8 mouse cellular contexts compared by ENCODE assay signal in the genomic region with DNA sequence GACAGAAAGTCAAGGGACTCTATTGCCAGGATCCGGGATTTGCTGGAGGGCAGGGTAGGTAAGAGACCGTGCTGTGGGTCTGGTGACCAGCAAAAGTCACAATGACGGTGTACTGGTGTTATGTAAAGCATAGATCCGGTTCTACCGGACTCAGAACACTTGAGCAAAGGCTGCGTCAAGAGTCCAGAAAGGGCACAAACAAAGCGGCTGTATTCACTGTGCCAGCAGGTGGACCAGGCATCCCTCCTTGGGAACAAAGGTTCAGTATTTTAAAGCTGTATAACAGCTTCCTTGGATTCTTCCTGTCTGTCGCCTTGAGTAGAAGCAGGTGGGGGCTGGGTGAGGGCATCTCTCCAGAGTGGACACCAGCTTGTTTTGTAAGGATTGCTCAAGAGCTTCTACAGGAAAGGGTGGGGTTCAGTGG. TPM values are rescaled to one million over a fixed set of nuclear protein-coding genes. Genes with fewer than 3 reads are reported as not detected.
DNase-seq lines count a peak whose midpoint lies in the region; ATAC-seq lines count a peak whose summit lies in the region.

No protein-coding gene starts in this region.

- no peaks in the 10 kb centered on the region for H3K9me3 ChIP-seq in embryonic facial prominence, embryonic 10.5 days
- H3K9me3 ChIP-seq in intestine, embryonic 16.5 days (ENCODE audit: control insufficient read depth, low read length) = no peaks in the 10 kb centered on the region

- peak overlapping the region; percentile 6; the same call in 1 of the 2 replicates for H3K4me3 ChIP-seq in embryonic facial prominence, embryonic 10.5 days
- no peak overlapping the region for H3K4me3 ChIP-seq in intestine, embryonic 16.5 days (ENCODE audit: low read length)

- H3K27ac ChIP-seq in embryonic facial prominence, embryonic 10.5 days (replicated peaks) = peak overlapping the region; percentile 79
- peak overlapping the region; percentile 68 for H3K27ac ChIP-seq in intestine, embryonic 16.5 days (ENCODE audit: low read length)

- peak overlapping the region; percentile 11; the same call in 1 of the 2 replicates for H3K9ac ChIP-seq in intestine, embryonic 16.5 days (ENCODE audit: low read depth, low read length)

- 60% methylated on average over 8 of the region's 8 CpGs for WGBS in embryonic facial prominence, embryonic 10.5 days
- 63% methylated on average over 8 of the region's 8 CpGs for WGBS in intestine, embryonic 16.5 days

- H3K36me3 ChIP-seq in embryonic facial prominence, embryonic 10.5 days (replicated peaks) = no peaks in the 10 kb centered on the region
- H3K36me3 ChIP-seq in intestine, embryonic 16.5 days (ENCODE audit: control insufficient read depth, insufficient read depth, low read length) = no peaks in the 10 kb centered on the region

- DNase-seq in NIH3T3 (ENCODE audit: low read depth) = peak; percentile 47
- DNase-seq in embryonic facial prominence, embryonic 10.5 days (ENCODE audit: low spot score) = peak; percentile 43
- DNase-seq in lung, adult 18-20 months = peak; percentile 81 to 87
- DNase-seq in retina, embryonic 14.5 days (ENCODE audit: low spot score) = no peak
- DNase-seq in adipocyte (ENCODE audit: low spot score) = no peak
- DNase-seq in cerebellum, adult 18-20 months = no peak
- DNase-seq in gastrocnemius, postnatal 10 days = no peak

- no peaks in the 10 kb centered on the region for H3K27me3 ChIP-seq in embryonic facial prominence, embryonic 10.5 days (replicated peaks; ENCODE audit: low read depth, poor library complexity, severe bottlenecking)
- H3K27me3 ChIP-seq in intestine, embryonic 16.5 days (replicated peaks; ENCODE audit: control insufficient read depth, insufficient read depth, low read length) = no peaks in the 10 kb centered on the region

- peaks cover 38% of the 10 kb centered on the region for H3K4me1 ChIP-seq in embryonic facial prominence, embryonic 10.5 days
- H3K4me1 ChIP-seq in intestine, embryonic 16.5 days (ENCODE audit: control insufficient read depth, insufficient read depth, low read length) = peaks cover 13% of the 10 kb centered on the region

- peak; percentile 49 for ATAC-seq in intestine, embryonic 16.5 days

- no peak overlapping the region for H3K4me2 ChIP-seq in intestine, embryonic 16.5 days (ENCODE audit: low read depth, low read length)

RNA-seq across cellular contexts. Expression of a gene that starts 22.3 kb away (rescaled TPM):
- 15.8 and 19.4 TPM in 2 replicates for polyA plus RNA-seq in embryonic facial prominence, embryonic 10.5 days (2016; fragmentation: Nextera tagmentation; extraction: Ambion mirVana)
- polyA plus RNA-seq in intestine, embryonic 16.5 days (2015; fragmentation: Nextera tagmentation; extraction: Ambion mirVana) = 15.7 and 22.2 TPM in 2 replicates
- total RNA-seq in gastrocnemius, postnatal 10 days (2021) = 10 to 100 TPM; 53.4 to 54.4 TPM

Comparison
In these comparisons a context has a peak if more than half of its experiments do, and no peak if none do; other contexts are left out.
1. DNase-seq: peak in NIH3T3 (single experiment), embryonic facial prominence, embryonic 10.5 days (single experiment) and lung, adult 18-20 months (2 of 2); none in retina, embryonic 14.5 days (single experiment), adipocyte (single experiment), cerebellum, adult 18-20 months (0 of 2) and gastrocnemius, postnatal 10 days (single experiment).